Mouse (Mus musculus): ENCODE data around the gene Slc15a2. TPM values are rescaled to one million over a fixed set of nuclear protein-coding genes. Genes with fewer than 3 reads are reported as not detected.

Slc15a2 gene
- 13.4 and 13.6 TPM in 2 replicates for polyA plus RNA-seq (2015; fragmentation: Nextera tagmentation; extraction: Ambion mirVana)

GRCm38 (mm10) chr16:36784594-36785313 lies at the start of gene Slc15a2:
Slc15a2 (minus strand) TSS chr16:36784962.
- 76% methylated on average over 10 of the region's 10 CpGs for WGBS
- peak within 1 kb of the TSS; percentile 15 for H3K4me2 ChIP-seq

GRCm38 (mm10) chr16:36828820-36829219 lies 44.1 kb upstream of the Slc15a2 start:
- 4% methylated on average over 11 of the region's 11 CpGs for WGBS
- Histone ChIP-seq H3K9me3 (no peaks in the 10 kb centered on the region), H3K9ac (peak overlapping the region; percentile 92), H3K36me3 (no peaks in the 10 kb centered on the region), H3K4me2 (peak overlapping the region; percentile 79), H3K27ac (replicated peaks) (peak overlapping the region; percentile 86; the same call in 1 of the 2 replicates), H3K27me3 (peaks cover 12% of the 10 kb centered on the region), H3K4me1 (replicated peaks) (peaks cover 24% of the 10 kb centered on the region), H3K4me3 (peak overlapping the region; percentile 90)
- ATAC-seq (ENCODE audit: low read depth): peak; percentile 41

More at GRCm38 (mm10) chr16:36784594-36785313, at the start of gene Slc15a2:
- ATAC-seq (ENCODE audit: low read depth): peak; percentile 76
- no peaks in the 10 kb centered on the region for H3K4me1 ChIP-seq (replicated peaks)
- H3K36me3 ChIP-seq: no peaks in the 10 kb centered on the region
- no peaks in the 10 kb centered on the region for H3K27me3 ChIP-seq
- H3K9me3 ChIP-seq: no peaks in the 10 kb centered on the region
- H3K27ac ChIP-seq (replicated peaks): peak within 1 kb of the TSS; percentile 59
- H3K4me3 ChIP-seq: peak within 1 kb of the TSS; percentile 10
- H3K9ac ChIP-seq: no peak within 1 kb of the TSS

DNA sequence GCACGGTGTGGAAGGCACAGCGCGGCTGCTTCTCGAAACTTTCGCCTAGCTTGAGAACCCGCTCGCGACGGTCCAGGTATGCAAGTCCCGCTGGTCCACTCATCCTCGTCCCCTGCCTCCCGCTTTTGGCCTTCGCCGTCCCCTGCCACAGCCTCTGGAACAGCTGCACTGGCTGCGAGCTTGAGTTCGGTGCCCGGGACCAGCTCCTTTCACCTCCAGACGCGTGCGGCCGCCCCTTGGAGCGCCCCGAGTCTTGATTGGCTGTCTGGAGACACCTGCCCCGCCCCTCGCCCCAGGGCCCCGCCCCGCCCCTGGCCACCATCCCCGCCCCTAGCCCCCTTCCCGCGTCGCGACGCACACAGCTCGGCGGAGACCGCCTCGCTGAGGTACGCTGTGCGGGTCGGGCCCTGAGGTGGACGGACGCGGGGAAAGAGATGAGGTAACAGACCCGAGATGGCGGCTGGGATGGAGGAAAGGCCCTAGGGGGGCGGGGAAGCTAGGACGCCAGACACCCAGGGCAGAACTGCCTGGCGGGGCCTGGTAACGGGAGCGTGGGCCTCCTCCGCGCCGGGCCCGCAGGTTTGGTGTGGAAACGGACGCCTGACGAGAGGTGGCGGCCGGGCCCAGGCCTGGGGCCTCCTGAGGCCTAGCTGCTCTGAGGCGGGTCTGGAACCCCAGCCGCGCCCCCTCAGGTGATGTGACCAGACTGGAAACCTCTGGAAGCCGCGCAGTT lies 43.5 kb upstream of the Slc15a2 start, which contains the start of gene Iqcb1:
Gene Iqcb1 (plus strand): TSS at position 332 of the 733 bp plus-strand sequence.
- peak within 1 kb of the TSS; percentile 79 for H3K4me2 ChIP-seq
- under 1% methylated on average over 64 of the region's 64 CpGs for WGBS

GRCm38 (mm10) chr16:36827611-36828053 lies 42.9 kb upstream of the Slc15a2 start:
- peaks cover 24% of the 10 kb centered on the region for H3K4me1 ChIP-seq (replicated peaks)
- no peaks in the 10 kb centered on the region for H3K36me3 ChIP-seq
- peak overlapping the region; percentile 79 for H3K4me2 ChIP-seq
- peak overlapping the region; percentile 90 for H3K4me3 ChIP-seq
- no peak overlapping the region for H3K27ac ChIP-seq (replicated peaks)
- H3K27me3 ChIP-seq: peaks cover 12% of the 10 kb centered on the region
- peak; percentile 63; the same call in 1 of the 2 replicates for ATAC-seq (ENCODE audit: low read depth)
- peak overlapping the region; percentile 92; the same call in 1 of the 2 replicates for H3K9ac ChIP-seq
- 4% methylated on average over 11 of the region's 11 CpGs for WGBS
- no peaks in the 10 kb centered on the region for H3K9me3 ChIP-seq

More for the DNA sequence above, 43.5 kb upstream of the Slc15a2 start, which contains the start of gene Iqcb1:
- Histone ChIP-seq H3K36me3 (no peaks in the 10 kb centered on the region), H3K9ac (peak within 1 kb of the TSS; percentile 92), H3K27ac (replicated peaks) (peak within 1 kb of the TSS; percentile 86), H3K9me3 (no peaks in the 10 kb centered on the region), H3K4me3 (peak within 1 kb of the TSS; percentile 90), H3K27me3 (peaks cover 12% of the 10 kb centered on the region), H3K4me1 (replicated peaks) (peaks cover 24% of the 10 kb centered on the region)
- ATAC-seq (ENCODE audit: low read depth): peak; percentile 99

- Histone ChIP-seq H3K9ac (no peak overlapping the region), H3K4me2 (no peak overlapping the region), H3K27me3 (peaks cover 5% of the 10 kb centered on the region; the same call in 1 of the 2 replicates), H3K9me3 (no peaks in the 10 kb centered on the region), H3K36me3 (no peaks in the 10 kb centered on the region), H3K4me3 (no peak overlapping the region), H3K27ac (replicated peaks) (no peak overlapping the region), H3K4me1 (replicated peaks) (no peaks in the 10 kb centered on the region)
- ATAC-seq (ENCODE audit: low read depth): no peak
- 18% methylated on average over 3 of the region's 3 CpGs for WGBS
These were observed 36.7 kb upstream of the Slc15a2 start for GRCm38 (mm10) chr16:36821474-36821873.

DNA sequence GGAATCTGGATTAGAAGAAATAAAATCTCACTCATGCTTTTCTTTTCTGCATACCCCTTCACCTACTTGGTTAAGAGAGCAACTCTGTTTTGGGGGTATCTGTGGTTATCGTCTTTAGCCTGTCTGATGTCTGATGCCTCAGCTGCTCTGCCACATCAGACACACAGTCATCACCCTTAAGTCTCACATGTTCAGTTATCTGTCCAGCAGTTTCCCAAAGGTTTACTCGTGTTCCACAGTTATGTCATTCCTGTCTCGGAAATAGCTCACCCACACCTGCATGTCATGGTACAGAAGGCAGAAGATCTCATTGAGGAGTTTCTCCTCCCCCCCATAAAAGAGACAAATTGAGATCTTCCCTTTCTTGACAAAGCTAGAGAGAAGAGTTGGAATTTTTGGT lies 36.0 kb upstream of the Slc15a2 start:
- Histone ChIP-seq H3K27me3 (no peaks in the 10 kb centered on the region), H3K9ac (no peak overlapping the region), H3K27ac (replicated peaks) (no peak overlapping the region), H3K4me3 (no peak overlapping the region), H3K9me3 (no peaks in the 10 kb centered on the region), H3K4me1 (replicated peaks) (no peaks in the 10 kb centered on the region), H3K36me3 (no peaks in the 10 kb centered on the region), H3K4me2 (no peak overlapping the region)
- WGBS: 88% methylated on average over 3 of the region's 3 CpGs
- no peak for ATAC-seq (ENCODE audit: low read depth)

- Histone ChIP-seq H3K27ac (replicated peaks) (no peak overlapping the region), H3K36me3 (no peaks in the 10 kb centered on the region), H3K9me3 (no peaks in the 10 kb centered on the region), H3K27me3 (no peaks in the 10 kb centered on the region), H3K4me2 (no peak overlapping the region), H3K4me1 (replicated peaks) (no peaks in the 10 kb centered on the region), H3K4me3 (no peak overlapping the region), H3K9ac (no peak overlapping the region)
- ATAC-seq (ENCODE audit: low read depth): no peak
- 76% methylated on average over 6 of the region's 6 CpGs for WGBS
These were observed 35.3 kb upstream of the Slc15a2 start for GRCm38 (mm10) chr16:36820016-36820415.

DNA sequence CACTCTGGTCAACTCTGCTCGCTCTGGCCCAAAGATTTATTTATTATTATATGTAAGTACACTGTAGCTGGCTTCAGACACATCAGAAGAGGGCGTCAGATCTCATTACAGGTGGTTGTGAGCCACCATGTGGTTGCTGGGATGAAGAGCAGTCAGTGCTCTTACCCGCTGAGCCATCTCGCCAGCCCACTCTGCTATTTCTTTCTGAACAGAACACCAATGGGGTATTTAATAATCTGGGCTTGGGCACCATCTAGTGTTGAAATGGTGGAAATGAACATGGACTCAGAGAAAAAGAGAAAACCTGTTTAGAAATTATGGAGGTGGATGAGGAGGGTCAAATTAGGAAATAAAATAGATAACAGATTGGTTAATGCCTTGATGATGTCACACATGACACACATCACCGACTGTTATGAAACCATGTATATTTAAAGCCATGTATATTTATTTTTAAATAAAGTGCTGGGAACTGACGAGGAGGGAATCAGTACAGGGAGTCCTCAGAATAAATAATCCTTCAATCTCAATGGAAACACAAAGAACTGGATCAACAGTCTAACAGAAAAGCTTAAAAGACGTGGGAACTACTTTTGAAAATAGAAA lies 32.7 kb upstream of the Slc15a2 start:
- H3K9me3 ChIP-seq: no peaks in the 10 kb centered on the region
- no peak overlapping the region for H3K9ac ChIP-seq
- no peak overlapping the region for H3K4me3 ChIP-seq
- WGBS: 23% methylated on average over 7 of the region's 7 CpGs
- ATAC-seq (ENCODE audit: low read depth): peak; percentile 96
- no peaks in the 10 kb centered on the region for H3K27me3 ChIP-seq
- H3K27ac ChIP-seq (replicated peaks): no peak overlapping the region
- no peaks in the 10 kb centered on the region for H3K36me3 ChIP-seq
- no peaks in the 10 kb centered on the region for H3K4me1 ChIP-seq (replicated peaks)
- no peak overlapping the region for H3K4me2 ChIP-seq

- H3K27me3 ChIP-seq: no peaks in the 10 kb centered on the region
- H3K4me2 ChIP-seq: no peak overlapping the region
- H3K9ac ChIP-seq: no peak overlapping the region
- peak; percentile 71 for ATAC-seq (ENCODE audit: low read depth)
- H3K27ac ChIP-seq (replicated peaks): no peak overlapping the region
- H3K36me3 ChIP-seq: no peaks in the 10 kb centered on the region
- H3K9me3 ChIP-seq: no peaks in the 10 kb centered on the region
- no peak overlapping the region for H3K4me3 ChIP-seq
- no peaks in the 10 kb centered on the region for H3K4me1 ChIP-seq (replicated peaks)
These were observed 32.2 kb upstream of the Slc15a2 start for GRCm38 (mm10) chr16:36816916-36817315.

DNA sequence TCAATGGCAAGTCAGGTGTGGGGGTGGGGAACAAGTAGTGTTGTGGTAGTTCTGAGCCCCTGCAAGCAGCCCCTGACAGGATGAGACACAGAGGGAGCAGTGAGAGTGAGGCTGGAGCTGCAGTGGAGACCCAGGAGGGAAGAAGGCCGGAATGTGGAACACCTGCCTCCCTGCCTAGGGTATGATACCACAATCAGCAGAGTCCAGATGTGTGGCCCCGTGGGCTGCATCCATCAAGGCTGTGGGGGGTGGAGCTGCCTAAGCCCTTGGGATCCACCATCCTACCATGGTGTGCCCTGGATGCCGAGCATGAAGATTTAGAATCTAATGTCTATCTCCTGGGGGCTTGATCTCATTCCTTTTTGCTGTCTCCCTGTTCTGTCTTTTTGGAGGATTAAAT lies 28.9 kb upstream of the Slc15a2 start:
- Histone ChIP-seq H3K36me3 (no peaks in the 10 kb centered on the region), H3K4me3 (no peak overlapping the region), H3K4me1 (replicated peaks) (no peaks in the 10 kb centered on the region), H3K4me2 (no peak overlapping the region), H3K27me3 (no peaks in the 10 kb centered on the region), H3K9ac (no peak overlapping the region), H3K9me3 (no peaks in the 10 kb centered on the region), H3K27ac (replicated peaks) (no peak overlapping the region)
- 60% methylated on average over 3 of the region's 3 CpGs for WGBS
- ATAC-seq (ENCODE audit: low read depth): no peak

- no peaks in the 10 kb centered on the region for H3K36me3 ChIP-seq
- H3K27me3 ChIP-seq: no peaks in the 10 kb centered on the region
- no peak overlapping the region for H3K27ac ChIP-seq (replicated peaks)
- H3K4me2 ChIP-seq: no peak overlapping the region
- no peak overlapping the region for H3K9ac ChIP-seq
- WGBS: 87% methylated on average over 3 of the region's 3 CpGs
- no peak for ATAC-seq (ENCODE audit: low read depth)
- no peaks in the 10 kb centered on the region for H3K9me3 ChIP-seq
- no peak overlapping the region for H3K4me3 ChIP-seq
- H3K4me1 ChIP-seq (replicated peaks): no peaks in the 10 kb centered on the region
These were observed 23.9 kb upstream of the Slc15a2 start for GRCm38 (mm10) chr16:36808616-36809015.

GRCm38 (mm10) chr16:36802361-36802760 lies 17.6 kb upstream of the Slc15a2 start:
- Histone ChIP-seq H3K4me2 (no peak overlapping the region), H3K9ac (no peak overlapping the region), H3K27me3 (no peaks in the 10 kb centered on the region), H3K36me3 (no peaks in the 10 kb centered on the region), H3K9me3 (0 out of 2 replicates have a peak, but pooled peaks cover 3% of the 10 kb centered on the region), H3K27ac (replicated peaks) (no peak overlapping the region), H3K4me1 (replicated peaks) (no peaks in the 10 kb centered on the region), H3K4me3 (no peak overlapping the region)
- no peak for ATAC-seq (ENCODE audit: low read depth)
- WGBS: 91% methylated on average over 3 of the region's 3 CpGs
